Mouse (Mus musculus): ENCODE measurements around the gene 1700057G04Rik.

DNA sequence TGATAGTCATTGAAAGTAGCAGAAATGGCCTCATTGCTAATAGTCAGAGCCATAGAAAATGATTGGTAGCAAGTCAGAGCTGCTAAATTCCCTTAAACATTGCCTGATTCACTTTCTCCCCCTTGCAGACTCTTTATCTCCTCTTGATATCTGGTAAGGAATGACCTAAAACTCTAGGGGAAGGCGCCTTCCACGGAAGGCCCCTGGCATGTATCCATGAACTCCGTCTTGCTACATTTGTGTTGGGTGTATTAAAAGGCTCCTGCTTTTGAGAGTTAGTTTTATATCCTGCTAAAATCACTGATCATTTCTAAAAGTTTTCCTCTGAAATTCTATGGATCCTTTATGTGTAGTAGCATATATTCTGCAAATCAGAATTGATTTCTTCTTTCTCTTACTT lies 7.6 kb downstream of the 1700057G04Rik start:
- no peak for TF ChIP-seq CTCF (IDR thresholded peaks at IDR 0.05; ENCODE audit: extremely low read depth, insufficient read length, insufficient replicate concordance, low read depth, low read length)
- no peak for TF ChIP-seq POLR2A (IDR thresholded peaks at IDR 0.05; ENCODE audit: low read depth, low read length)

Measured in small intestine, adult 2 months (tissue).